Mouse (Mus musculus): ENCODE results near the gene Rab3il1. TPM values are rescaled to one million over a fixed set of nuclear protein-coding genes. Genes with fewer than 3 reads are reported as not detected.

Gene Rab3il1
- total and polyA plus RNA-seq, 3 experiments, result 1.0 to 1.4 TPM; not detected in 1

GRCm38 (mm10) chr19:10085454-10085853 is 84.0 kb downstream of the Rab3il1 start:
- TF ChIP-seq USF1 (IDR thresholded peaks at IDR 0.05; ENCODE audit: low read depth, low read length) (no peak), NRF1 (IDR thresholded peaks at IDR 0.05; ENCODE audit: insufficient read depth, low read depth, low read length, poor library complexity, severe bottlenecking) (no peak), GABPA (IDR thresholded peaks at IDR 0.05; ENCODE audit: low read depth, low read length) (no peak), BHLHE40 (IDR thresholded peaks at IDR 0.05; ENCODE audit: borderline replicate concordance, low read depth, low read length) (no peak), MAFK (IDR thresholded peaks at IDR 0.05; ENCODE audit: borderline replicate concordance, low read depth, low read length) (no peak)
- Histone ChIP-seq H3K36me3 (ENCODE audit: control insufficient read depth in 1 of 2, insufficient read depth in 2 of 2, low read length in 2 of 2) (peaks cover 0 to 28% of the 10 kb centered on the region in 2 experiments; a peak in 2 of 4 replicates), H3K9me3 (replicated peaks; ENCODE audit: insufficient read depth, low read length) (no peaks in the 10 kb centered on the region), H3K4me1 (ENCODE audit: control insufficient read depth in 1 of 2, insufficient read depth in 2 of 2, low read length in 2 of 2) (no peaks in the 10 kb centered on the region), H3K4me3 (ENCODE audit: control insufficient read depth in 1 of 2, insufficient read depth in 1 of 2, low read depth in 2 of 2, low read length in 2 of 2) (no peak overlapping the region), H3K9ac (ENCODE audit: control insufficient read depth, low read depth, low read length, poor library complexity, severe bottlenecking) (no peak overlapping the region), H3K79me2 (ENCODE audit: control insufficient read depth, insufficient read depth, low read length, poor library complexity) (no peaks in the 10 kb centered on the region), H3K27me3 (ENCODE audit: control insufficient read depth in 1 of 2, insufficient read depth in 2 of 2, low read length in 2 of 2) (no peaks in the 10 kb centered on the region), H3K27ac (ENCODE audit: control insufficient read depth, low read depth, low read length) (no peak overlapping the region)
- no peak for DNase-seq (ENCODE audit: low read depth, low spot score)

GRCm38 (mm10) chr19:10086976-10087375 is 85.5 kb downstream of the Rab3il1 start:
- Histone ChIP-seq H3K27me3 (ENCODE audit: control insufficient read depth in 1 of 2, insufficient read depth in 2 of 2, low read length in 2 of 2) (no peaks in the 10 kb centered on the region), H3K9ac (ENCODE audit: control insufficient read depth, low read depth, low read length, poor library complexity, severe bottlenecking) (no peak overlapping the region), H3K27ac (ENCODE audit: control insufficient read depth, low read depth, low read length) (no peak overlapping the region), H3K36me3 (ENCODE audit: control insufficient read depth in 1 of 2, insufficient read depth in 2 of 2, low read length in 2 of 2) (peaks cover 0 to 21% of the 10 kb centered on the region in 2 experiments; a peak in 2 of 4 replicates), H3K9me3 (replicated peaks; ENCODE audit: insufficient read depth, low read length) (no peaks in the 10 kb centered on the region), H3K4me3 (ENCODE audit: control insufficient read depth in 1 of 2, insufficient read depth in 1 of 2, low read depth in 2 of 2, low read length in 2 of 2) (no peak overlapping the region), H3K4me1 (ENCODE audit: control insufficient read depth in 1 of 2, insufficient read depth in 2 of 2, low read length in 2 of 2) (no peaks in the 10 kb centered on the region), H3K79me2 (ENCODE audit: control insufficient read depth, insufficient read depth, low read length, poor library complexity) (no peaks in the 10 kb centered on the region)
- DNase-seq (ENCODE audit: low read depth, low spot score), result no peak
- TF ChIP-seq NELFE (IDR thresholded peaks at IDR 0.05; ENCODE audit: low read depth, low read length) (no peak), CHD1 (IDR thresholded peaks at IDR 0.05; ENCODE audit: low read depth, low read length) (no peak), EP300 (IDR thresholded peaks at IDR 0.05; ENCODE audit: low read depth in 1 of 2, low read length in 2 of 2) (no peak), SIN3A (IDR thresholded peaks at IDR 0.05; ENCODE audit: low read length) (no peak), TBP (IDR thresholded peaks at IDR 0.05; ENCODE audit: low read depth, low read length) (no peak), BHLHE40 (IDR thresholded peaks at IDR 0.05; ENCODE audit: borderline replicate concordance, low read depth, low read length) (no peak), GATA1 (IDR thresholded peaks at IDR 0.05; ENCODE audit: low read depth, low read length) (no peak), SMC3 (IDR thresholded peaks at IDR 0.05; ENCODE audit: low read depth, low read length) (no peak), MYC (IDR thresholded peaks at IDR 0.05; ENCODE audit: low read depth, low read length) (no peak), RCOR1 (IDR thresholded peaks at IDR 0.05; ENCODE audit: low read depth, low read length) (no peak)

Other genes starting within 250 kb of the Rab3il1 start
- not detected in 2 replicates for gene Scgb2a2, start 154.1 kb upstream of the Rab3il1 start, total RNA-seq (2012; rRNA removed)
- gene Scgb2a2, start 154.1 kb upstream of the Rab3il1 start, polyA plus RNA-seq (2012; ENCODE audit: insufficient read depth in 1 of 2, insufficient read length in 2 of 2, low read depth in 1 of 2, low replicate concordance in 2 of 2, missing spikeins in 1 of 2), result not detected
- gene Incenp, start 102.1 kb upstream of the Rab3il1 start, total RNA-seq (2012; rRNA removed), result 91.0 and 103 TPM in 2 replicates
- gene Incenp, start 102.1 kb upstream of the Rab3il1 start, polyA plus RNA-seq (2012; ENCODE audit: insufficient read depth in 1 of 2, insufficient read length in 2 of 2, low read depth in 1 of 2, low replicate concordance in 2 of 2, missing spikeins in 1 of 2), result 100 to 1,000 TPM in 1 of 2 experiments, not detected in 1; 216 TPM
- 444 and 518 TPM in 2 replicates for gene Fth1, start 21.1 kb upstream of the Rab3il1 start, total RNA-seq (2012; rRNA removed)
- 1,000 to 10,000 TPM; 2,118 to 2,175 TPM for gene Fth1, start 21.1 kb upstream of the Rab3il1 start, polyA plus RNA-seq (2012; ENCODE audit: insufficient read depth in 1 of 2, insufficient read length in 2 of 2, low read depth in 1 of 2, low replicate concordance in 2 of 2, missing spikeins in 1 of 2)
- gene Best1, start within 50 bp of the Rab3il1 start, total RNA-seq (2012; rRNA removed), result not detected in 2 replicates
- gene Best1, start within 50 bp of the Rab3il1 start, polyA plus RNA-seq (2012; ENCODE audit: insufficient read depth in 1 of 2, insufficient read length in 2 of 2, low read depth in 1 of 2, low replicate concordance in 2 of 2, missing spikeins in 1 of 2), result under 1 TPM in 1 of 2 experiments, not detected in 1; 0.08 TPM
- 1.4 and 2.3 TPM in 2 replicates for gene Fads3, start 39.9 kb downstream of the Rab3il1 start, total RNA-seq (2012; rRNA removed)
- 10 to 100 TPM in 1 of 2 experiments, not detected in 1; 11.2 TPM for gene Fads3, start 39.9 kb downstream of the Rab3il1 start, polyA plus RNA-seq (2012; ENCODE audit: insufficient read depth in 1 of 2, insufficient read length in 2 of 2, low read depth in 1 of 2, low replicate concordance in 2 of 2, missing spikeins in 1 of 2)
- gene Fads2, start 100.1 kb downstream of the Rab3il1 start, total RNA-seq (2012; rRNA removed), result 55.2 and 64.0 TPM in 2 replicates
- gene Fads2, start 100.1 kb downstream of the Rab3il1 start, polyA plus RNA-seq (2012; ENCODE audit: insufficient read depth in 1 of 2, insufficient read length in 2 of 2, low read depth in 1 of 2, low replicate concordance in 2 of 2, missing spikeins in 1 of 2), result 100 to 1,000 TPM in 1 of 2 experiments, not detected in 1; 119 TPM
- gene Fads1, start 181.2 kb downstream of the Rab3il1 start, total RNA-seq (2012; rRNA removed), result 36.7 and 38.1 TPM in 2 replicates
- gene Fads1, start 181.2 kb downstream of the Rab3il1 start, polyA plus RNA-seq (2012; ENCODE audit: insufficient read depth in 1 of 2, insufficient read length in 2 of 2, low read depth in 1 of 2, low replicate concordance in 2 of 2, missing spikeins in 1 of 2), result 10 to 100 TPM in 1 of 2 experiments, not detected in 1; 69.7 TPM
- 322 and 354 TPM in 2 replicates for gene Tmem258, start 202.3 kb downstream of the Rab3il1 start, total RNA-seq (2012; rRNA removed)
- gene Tmem258, start 202.3 kb downstream of the Rab3il1 start, polyA plus RNA-seq (2012; ENCODE audit: insufficient read depth in 1 of 2, insufficient read length in 2 of 2, low read depth in 1 of 2, low replicate concordance in 2 of 2, missing spikeins in 1 of 2), result 100 to 1,000 TPM in 1 of 2 experiments, not detected in 1; 337 TPM
- gene Fen1, start 202.5 kb downstream of the Rab3il1 start, total RNA-seq (2012; rRNA removed), result 160 and 189 TPM in 2 replicates
- gene Fen1, start 202.5 kb downstream of the Rab3il1 start, polyA plus RNA-seq (2012; ENCODE audit: insufficient read depth in 1 of 2, insufficient read length in 2 of 2, low read depth in 1 of 2, low replicate concordance in 2 of 2, missing spikeins in 1 of 2), result 100 to 1,000 TPM in 1 of 2 experiments, not detected in 1; 145 TPM
- gene Myrf, start 239.1 kb downstream of the Rab3il1 start, total RNA-seq (2012; rRNA removed), result 0.20 and 0.23 TPM in 2 replicates
- gene Myrf, start 239.1 kb downstream of the Rab3il1 start, polyA plus RNA-seq (2012; ENCODE audit: insufficient read depth in 1 of 2, insufficient read length in 2 of 2, low read depth in 1 of 2, low replicate concordance in 2 of 2, missing spikeins in 1 of 2), result 1 to 10 TPM in 1 of 2 experiments, not detected in 1; 2.7 TPM

All from MEL (cell line).